Mouse (Mus musculus): ENCODE measurements at regions not wholly inside any gene's neighbourhood (a gene's known extent, or its start where the extent isn't known, plus 50 kb on each side); places are given as distances from the start of the nearest gene placed in this dataset.
A peak's percentile ranks its signal among the peaks of the same experiment; 100 is the strongest.

DNA sequence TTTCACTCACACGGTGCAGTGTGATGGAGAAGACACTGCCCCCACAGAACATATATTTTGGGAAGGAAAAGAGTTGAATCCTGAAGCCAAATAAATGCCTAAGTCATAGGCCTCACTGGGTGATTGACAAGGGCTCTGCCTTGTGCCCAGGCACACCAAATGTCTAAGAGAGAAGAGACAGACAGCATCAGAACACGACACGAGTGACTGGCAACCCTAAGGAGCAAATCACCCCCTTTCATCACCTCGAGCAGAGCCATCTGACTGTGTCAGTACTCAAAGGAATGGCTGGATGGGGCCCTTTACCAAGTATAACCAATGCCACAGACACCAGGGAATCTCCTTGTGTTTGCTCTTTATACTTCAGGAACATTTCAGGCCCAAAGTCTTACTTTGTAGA lies 815.6 kb downstream of the Car8 start:
- no peak for DNase-seq (ENCODE audit: extremely low spot score, low spot score)

- DNase-seq (ENCODE audit: extremely low spot score, low spot score) = no peak
Observed at GRCm38 (mm10) chr4:7422787-7423186, 816.1 kb downstream of the Car8 start.

DNA sequence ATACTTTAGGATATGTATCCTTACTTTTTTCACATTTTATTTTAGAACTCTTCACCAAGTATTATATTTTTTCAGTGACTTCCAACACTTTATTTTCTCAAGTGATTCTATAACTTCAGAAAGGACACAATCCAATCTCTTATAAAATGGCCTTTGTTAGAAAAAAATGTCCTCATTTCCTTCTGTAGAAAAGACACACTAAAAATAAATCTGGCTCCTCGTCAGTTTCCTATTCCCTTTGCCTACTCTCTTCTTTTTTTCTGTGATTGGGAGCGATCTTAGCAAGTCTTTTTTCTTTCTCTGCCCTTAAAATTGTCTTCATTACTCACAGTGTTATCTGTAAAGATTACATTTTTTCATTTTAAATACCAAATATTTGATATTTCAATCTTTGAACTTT lies 824.5 kb downstream of the Car8 start:
- no peak for DNase-seq (ENCODE audit: extremely low spot score, low spot score)

DNA sequence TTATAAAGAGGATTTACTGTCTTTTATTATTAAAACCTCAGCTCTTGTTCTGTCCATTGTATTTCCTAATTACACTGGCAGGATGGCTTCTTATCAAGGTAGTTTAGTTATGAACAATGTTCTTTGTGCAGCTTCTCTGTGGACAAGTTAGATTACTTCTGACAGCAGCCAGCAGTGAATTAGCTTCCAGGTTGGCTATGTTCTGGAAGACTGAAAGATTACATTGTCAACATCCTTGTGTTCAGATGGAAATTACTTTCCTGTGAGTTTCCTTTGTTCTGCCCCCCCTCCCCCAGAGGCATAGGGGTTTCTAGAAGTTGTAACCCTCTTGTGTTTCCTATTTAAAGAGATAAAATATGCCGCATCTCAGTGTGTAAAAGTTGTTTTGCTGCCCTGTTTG lies 846.1 kb downstream of the Car8 start:
- DNase-seq (ENCODE audit: extremely low spot score, low spot score) = no peak

GRCm38 (mm10) chr4:7391596-7391995 lies 847.2 kb downstream of the Car8 start:
- DNase-seq (ENCODE audit: extremely low spot score, low spot score) = peak; percentile 18

GRCm38 (mm10) chr4:7385069-7385468 lies 853.8 kb downstream of the Car8 start:
- DNase-seq (ENCODE audit: extremely low spot score, low spot score) = no peak

GRCm38 (mm10) chr4:7379996-7380395 lies 858.8 kb downstream of the Car8 start:
- no peak for DNase-seq (ENCODE audit: extremely low spot score, low spot score)

DNA sequence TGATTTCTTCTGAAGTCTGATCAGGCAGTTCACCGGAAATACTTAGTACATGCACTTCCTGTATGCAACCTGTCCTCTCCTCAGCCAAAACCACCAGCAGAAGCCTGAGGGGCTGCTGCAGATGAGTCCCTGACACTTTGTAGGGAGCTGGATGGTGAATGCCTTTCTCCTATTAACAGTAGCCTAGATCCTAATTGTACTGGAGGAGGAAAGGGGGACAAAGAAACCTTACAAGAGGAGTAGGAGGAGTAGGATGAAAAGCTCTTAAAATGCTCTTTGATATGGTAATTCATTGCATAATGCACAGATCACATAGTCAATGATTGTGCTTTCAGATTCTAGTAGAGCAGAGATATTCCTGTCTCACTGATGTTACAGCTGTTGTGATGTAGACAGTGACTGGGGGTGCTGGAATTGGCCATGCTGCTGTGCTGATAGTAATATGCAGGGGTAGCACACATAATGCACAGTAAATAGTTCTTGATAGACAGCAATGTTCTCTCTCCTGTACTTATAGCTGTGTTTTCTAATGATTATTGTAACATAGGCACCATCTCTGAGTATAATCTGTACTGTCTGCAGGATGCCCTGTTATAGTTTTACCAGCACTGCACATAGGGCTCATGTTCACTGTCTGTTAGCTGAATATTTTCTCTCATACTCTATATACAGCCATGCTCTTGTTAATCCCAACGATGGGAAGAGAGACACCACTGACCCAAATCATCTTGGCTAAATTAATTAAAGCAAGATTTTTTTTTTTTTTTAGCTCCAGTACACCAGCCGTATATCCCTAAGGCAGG lies 874.4 kb downstream of the Car8 start:
- no peak for DNase-seq (ENCODE audit: extremely low spot score, low spot score)

GRCm38 (mm10) chr4:7363508-7363907 lies 875.3 kb downstream of the Car8 start:
- DNase-seq (ENCODE audit: extremely low spot score, low spot score) = no peak

- no peak for DNase-seq (ENCODE audit: extremely low spot score, low spot score)
Observed at GRCm38 (mm10) chr4:7356202-7356601, 882.6 kb downstream of the Car8 start.

GRCm38 (mm10) chr4:7347317-7347716 lies 891.5 kb downstream of the Car8 start:
- no peak for DNase-seq (ENCODE audit: extremely low spot score, low spot score)

DNA sequence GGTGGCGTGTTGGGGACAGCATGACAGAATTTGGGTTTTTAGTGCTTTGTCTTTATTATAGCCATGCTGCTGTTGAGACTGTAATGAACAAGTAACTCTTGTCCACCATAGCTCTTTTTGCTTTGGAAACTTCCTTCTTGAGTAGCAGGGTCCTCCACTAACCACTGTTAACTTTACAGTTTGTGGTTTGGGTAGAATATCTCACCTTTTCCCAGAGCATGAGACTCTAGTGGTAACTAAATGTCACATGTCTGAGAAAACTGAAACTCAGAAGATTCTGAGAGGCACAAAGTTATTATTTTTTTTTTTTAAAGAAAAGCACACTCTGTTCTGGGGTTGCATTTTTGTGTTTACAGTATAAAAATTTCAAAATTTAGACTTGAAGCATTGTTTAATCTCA lies 897.7 kb downstream of the Car8 start:
- DNase-seq (ENCODE audit: extremely low spot score, low spot score) = no peak

DNA sequence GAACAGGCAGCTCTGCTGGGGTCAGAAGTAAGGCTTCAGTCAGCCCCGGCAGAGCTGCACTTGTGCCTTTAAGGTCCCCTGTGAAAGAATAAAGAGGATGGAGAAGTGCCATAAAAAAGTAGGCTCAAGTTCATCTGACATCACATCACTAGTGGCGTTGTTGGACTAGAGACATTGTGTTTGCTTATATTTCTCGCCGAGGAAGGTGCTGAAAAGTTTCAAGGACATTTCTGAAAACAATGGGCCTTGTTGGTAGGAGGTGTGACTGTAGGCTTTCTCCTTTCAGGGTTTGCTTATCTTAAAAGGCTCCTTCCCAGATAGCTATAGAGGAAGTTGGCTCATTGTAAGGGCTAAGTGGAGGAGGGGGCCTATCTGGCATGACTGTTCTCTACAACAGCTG lies 924.6 kb downstream of the Car8 start:
- no peak for DNase-seq (ENCODE audit: extremely low spot score, low spot score)

GRCm38 (mm10) chr4:7313219-7313618 lies 925.6 kb downstream of the Car8 start:
- DNase-seq (ENCODE audit: extremely low spot score, low spot score) = no peak

DNA sequence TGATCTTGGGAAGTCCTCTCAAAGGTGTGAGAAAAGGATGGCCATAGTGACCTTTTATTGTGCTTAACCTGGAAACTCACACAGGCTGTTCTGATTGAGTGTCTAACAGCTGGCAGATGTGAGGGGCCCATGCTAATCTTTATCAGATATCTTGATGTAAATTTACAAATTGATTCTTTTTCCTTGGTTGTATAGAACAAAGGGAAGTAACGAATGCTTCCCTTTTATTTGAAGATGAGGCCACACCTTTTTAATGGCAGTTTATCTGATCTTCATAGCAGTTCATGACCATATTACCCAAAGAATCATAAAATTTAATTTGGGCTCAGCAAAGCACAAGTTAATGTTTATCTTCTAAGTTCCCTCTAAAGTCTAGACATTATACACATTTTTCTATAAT lies 926.7 kb downstream of the Car8 start:
- DNase-seq (ENCODE audit: extremely low spot score, low spot score) = no peak

- DNase-seq (ENCODE audit: extremely low spot score, low spot score) = no peak
Observed at GRCm38 (mm10) chr4:7269047-7269446, 969.8 kb downstream of the Car8 start.

GRCm38 (mm10) chr4:7256486-7256885 lies 982.4 kb downstream of the Car8 start:
- DNase-seq (ENCODE audit: extremely low spot score, low spot score) = no peak

- no peak for DNase-seq (ENCODE audit: extremely low spot score, low spot score)
Observed at GRCm38 (mm10) chr4:7253616-7254015, 985.2 kb downstream of the Car8 start.

GRCm38 (mm10) chr4:7251641-7252040 lies 987.2 kb downstream of the Car8 start:
- DNase-seq (ENCODE audit: extremely low spot score, low spot score) = no peak

DNA sequence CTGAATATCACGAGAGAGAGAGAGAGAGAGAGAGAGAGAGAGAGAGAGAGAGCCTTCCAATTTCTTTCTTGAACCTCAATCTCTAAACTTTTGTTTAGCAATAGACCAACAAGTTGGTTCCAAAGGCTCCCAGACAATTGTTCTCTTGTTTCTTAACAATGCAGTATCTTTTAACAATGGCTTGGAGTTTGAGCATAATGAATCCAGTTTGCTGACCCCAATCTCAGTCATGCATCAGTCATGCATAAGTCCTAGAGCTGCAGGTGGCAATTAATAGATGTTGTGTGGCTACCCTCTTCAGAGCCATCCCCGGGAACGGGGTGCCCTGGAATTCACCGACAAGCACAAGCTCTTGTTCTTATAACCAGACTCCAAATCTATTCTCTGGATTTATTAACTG lies 991.0 kb downstream of the Car8 start:
- DNase-seq (ENCODE audit: extremely low spot score, low spot score) = no peak

- DNase-seq (ENCODE audit: extremely low spot score, low spot score) = no peak
Observed at GRCm38 (mm10) chr4:7247244-7247643, 991.6 kb downstream of the Car8 start.

GRCm38 (mm10) chr4:7246828-7247227 lies 992.0 kb downstream of the Car8 start:
- no peak for DNase-seq (ENCODE audit: extremely low spot score, low spot score)

DNA sequence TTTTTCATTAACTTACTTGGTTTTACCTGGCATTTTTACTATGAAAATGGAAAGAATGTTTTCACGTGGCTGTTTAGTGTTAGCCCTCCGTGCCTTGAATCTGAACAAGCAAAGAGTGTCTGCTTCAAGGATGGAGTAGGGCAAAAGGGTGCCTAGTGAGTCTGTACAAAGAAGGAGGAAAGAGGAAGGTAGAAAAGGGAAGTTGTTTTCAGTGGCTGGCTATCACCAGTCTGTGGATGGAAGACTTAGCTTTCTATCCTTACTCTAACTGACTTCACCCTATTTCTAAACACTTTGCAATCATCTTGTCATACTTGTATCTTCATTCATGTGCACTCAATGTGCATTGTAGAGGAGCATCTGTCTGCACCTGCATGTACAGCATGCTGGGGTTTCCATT lies 993.2 kb downstream of the Car8 start:
- no peak for DNase-seq (ENCODE audit: extremely low spot score, low spot score)

DNA sequence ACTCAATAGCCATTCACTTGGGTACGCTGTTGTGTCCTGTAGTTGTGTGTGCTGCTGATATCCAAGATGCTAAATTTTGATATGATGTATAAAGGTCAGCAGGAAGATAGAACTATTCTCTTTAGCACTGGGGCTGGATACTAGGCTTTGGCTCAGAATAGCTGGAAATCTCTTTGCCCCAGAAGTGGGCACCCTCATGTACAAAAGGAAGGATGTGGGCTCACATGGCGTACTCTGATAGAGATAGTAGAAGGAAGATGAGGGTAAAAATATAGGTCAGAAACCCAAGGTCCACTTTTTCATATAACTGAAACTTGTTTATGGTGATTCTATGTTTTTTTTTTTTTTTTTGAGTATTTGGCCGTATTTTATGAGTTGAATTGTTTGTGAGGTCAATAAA lies 1001.0 kb downstream of the Car8 start:
- no peak for DNase-seq (ENCODE audit: extremely low spot score, low spot score)
